Mouse (Mus musculus): ENCODE results near the gene Pdzk1. TPM values are rescaled to one million over a fixed set of nuclear protein-coding genes. Genes with fewer than 3 reads are reported as not detected.
A peak's percentile ranks its signal among the peaks of the same experiment; 100 is the strongest.

The Pdzk1 gene
- total and polyA plus RNA-seq, 3 experiments = 0.18 to 0.27 TPM; not detected in 1

- Histone ChIP-seq H3K27me3 (ENCODE audit: control insufficient read depth in 1 of 2, insufficient read depth in 2 of 2, low read length in 2 of 2) (no peaks in the 10 kb centered on the region), H3K4me3 (ENCODE audit: control insufficient read depth in 1 of 2, insufficient read depth in 1 of 2, low read depth in 2 of 2, low read length in 2 of 2) (no peak overlapping the region), H3K27ac (ENCODE audit: control insufficient read depth, low read depth, low read length) (no peak overlapping the region), H3K9me3 (replicated peaks; ENCODE audit: insufficient read depth, low read length) (no peaks in the 10 kb centered on the region), H3K79me2 (ENCODE audit: control insufficient read depth, insufficient read depth, low read length, poor library complexity) (no peaks in the 10 kb centered on the region), H3K36me3 (ENCODE audit: control insufficient read depth in 1 of 2, insufficient read depth in 2 of 2, low read length in 2 of 2) (peaks cover 0 to 10% of the 10 kb centered on the region in 2 experiments; a peak in 2 of 4 replicates), H3K4me1 (ENCODE audit: control insufficient read depth in 1 of 2, insufficient read depth in 2 of 2, low read length in 2 of 2) (peaks cover 2 to 8% of the 10 kb centered on the region in 2 experiments; a peak in 3 of 4 replicates), H3K9ac (ENCODE audit: control insufficient read depth, low read depth, low read length, poor library complexity, severe bottlenecking) (no peak overlapping the region)
- DNase-seq (ENCODE audit: low read depth, low spot score) = peak; percentile 59
- TF ChIP-seq TBP (IDR thresholded peaks at IDR 0.05; ENCODE audit: low read depth, low read length) (0 out of 2 replicates have a peak, but pooled peaks have one; percentile 17), USF1 (IDR thresholded peaks at IDR 0.05; ENCODE audit: low read depth, low read length) (no peak), ELF1 (IDR thresholded peaks at IDR 0.05; ENCODE audit: low read depth, low read length) (no peak), SMC3 (IDR thresholded peaks at IDR 0.05; ENCODE audit: low read depth, low read length) (no peak), TCF12 (IDR thresholded peaks at IDR 0.05; ENCODE audit: low read depth, low read length) (peak; percentile 39; the same call in 1 of the 2 replicates), GABPA (IDR thresholded peaks at IDR 0.05; ENCODE audit: low read depth, low read length) (no peak), ZNF384 (IDR thresholded peaks at IDR 0.05; ENCODE audit: low read depth, low read length) (peak; percentile 87)
These were observed 20.9 kb upstream of the Pdzk1 start for GRCm38 (mm10) chr3:96808136-96808535.

GRCm38 (mm10) chr3:96808651-96809050 lies 20.4 kb upstream of the Pdzk1 start:
- DNase-seq (ENCODE audit: low read depth, low spot score) = no peak
- no peak for TF ChIP-seq CHD1 (IDR thresholded peaks at IDR 0.05; ENCODE audit: low read depth, low read length)
- no peak for TF ChIP-seq ZNF384 (IDR thresholded peaks at IDR 0.05; ENCODE audit: low read depth, low read length)
- no peak for TF ChIP-seq RAD21 (IDR thresholded peaks at IDR 0.05; ENCODE audit: low read depth, low read length)
- no peak for TF ChIP-seq NRF1 (IDR thresholded peaks at IDR 0.05; ENCODE audit: insufficient read depth, low read depth, low read length, poor library complexity, severe bottlenecking)
- TF ChIP-seq GATA1 (IDR thresholded peaks at IDR 0.05; ENCODE audit: low read depth, low read length) = no peak
- no peak for TF ChIP-seq MAZ (IDR thresholded peaks at IDR 0.05; ENCODE audit: low read depth, low read length)
- TF ChIP-seq BHLHE40 (IDR thresholded peaks at IDR 0.05; ENCODE audit: borderline replicate concordance, low read depth, low read length) = no peak
- no peak for TF ChIP-seq MXI1 (IDR thresholded peaks at IDR 0.05; ENCODE audit: low read depth, low read length)
- TF ChIP-seq EP300 (IDR thresholded peaks at IDR 0.05; ENCODE audit: low read depth in 1 of 2, low read length in 2 of 2) = no peak
- TF ChIP-seq TAL1 (IDR thresholded peaks at IDR 0.05; ENCODE audit: low read length) = no peak
- no peak for TF ChIP-seq SMC3 (IDR thresholded peaks at IDR 0.05; ENCODE audit: low read depth, low read length)
- no peak for TF ChIP-seq TCF12 (IDR thresholded peaks at IDR 0.05; ENCODE audit: low read depth, low read length)
- no peak for TF ChIP-seq CHD2 (IDR thresholded peaks at IDR 0.05; ENCODE audit: low read length)
- Histone ChIP-seq H3K4me1 (ENCODE audit: control insufficient read depth in 1 of 2, insufficient read depth in 2 of 2, low read length in 2 of 2) (peaks cover 5 to 12% of the 10 kb centered on the region in 2 experiments; a peak in 3 of 4 replicates), H3K9ac (ENCODE audit: control insufficient read depth, low read depth, low read length, poor library complexity, severe bottlenecking) (no peak overlapping the region), H3K4me3 (ENCODE audit: control insufficient read depth in 1 of 2, insufficient read depth in 1 of 2, low read depth in 2 of 2, low read length in 2 of 2) (no peak overlapping the region), H3K9me3 (replicated peaks; ENCODE audit: insufficient read depth, low read length) (no peaks in the 10 kb centered on the region), H3K27me3 (ENCODE audit: control insufficient read depth in 1 of 2, insufficient read depth in 2 of 2, low read length in 2 of 2) (no peaks in the 10 kb centered on the region), H3K36me3 (ENCODE audit: control insufficient read depth in 1 of 2, insufficient read depth in 2 of 2, low read length in 2 of 2) (peaks cover 0 to 13% of the 10 kb centered on the region in 2 experiments; a peak in 2 of 4 replicates), H3K27ac (ENCODE audit: control insufficient read depth, low read depth, low read length) (no peak overlapping the region), H3K79me2 (ENCODE audit: control insufficient read depth, insufficient read depth, low read length, poor library complexity) (no peaks in the 10 kb centered on the region; the same call in 1 of the 2 replicates)
